Mouse (Mus musculus): ENCODE measurements around the gene Hyal1.

Hyal1 gene

GRCm38 (mm10) chr9:107571534-107572326 lies 5.0 kb upstream of the Hyal1 start:
- no peak for DNase-seq (ENCODE audit: low read depth, low spot score)

GRCm38 (mm10) chr9:107572327-107572662 lies 4.4 kb upstream of the Hyal1 start:
- DNase-seq (ENCODE audit: low read depth, low spot score) = no peak

GRCm38 (mm10) chr9:107573774-107574173 lies 3.0 kb upstream of the Hyal1 start:
- DNase-seq (ENCODE audit: low read depth, low spot score) = peak; percentile 77

GRCm38 (mm10) chr9:107575579-107576356 lies 959 bp upstream of the Hyal1 start:
- DNase-seq (ENCODE audit: low read depth, low spot score) = peak; percentile 96

- no peak for DNase-seq (ENCODE audit: low read depth, low spot score)
These were observed 1.1 kb downstream of the Hyal1 start for GRCm38 (mm10) chr9:107577871-107578270.

GRCm38 (mm10) chr9:107578587-107578986 lies 1.9 kb downstream of the Hyal1 start, which contains the start of gene Naa80:
TSS of gene Naa80 (plus strand) at chr9:107578887.
- no peak for DNase-seq (ENCODE audit: low read depth, low spot score)

GRCm38 (mm10) chr9:107579023-107579900 lies 2.5 kb downstream of the Hyal1 start:
- no peak for DNase-seq (ENCODE audit: low read depth, low spot score)

- peak; percentile 93 for DNase-seq (ENCODE audit: low read depth, low spot score)
These were observed 4.0 kb downstream of the Hyal1 start, which contains the start of gene Hyal3 for GRCm38 (mm10) chr9:107580501-107581317. TSS of gene Hyal3 (plus strand) at chr9:107580818.

GRCm38 (mm10) chr9:107581584-107581983 lies 4.9 kb downstream of the Hyal1 start:
- no peak for DNase-seq (ENCODE audit: low read depth, low spot score)

- no peak for DNase-seq (ENCODE audit: low read depth, low spot score)
These were observed 5.9 kb downstream of the Hyal1 start for GRCm38 (mm10) chr9:107582509-107583062.

GRCm38 (mm10) chr9:107583174-107583573 lies 6.4 kb downstream of the Hyal1 start:
- DNase-seq (ENCODE audit: low read depth, low spot score) = no peak

- DNase-seq (ENCODE audit: low read depth, low spot score) = peak; percentile 48
These were observed 9.8 kb downstream of the Hyal1 start for GRCm38 (mm10) chr9:107586504-107586903.

- DNase-seq (ENCODE audit: low read depth, low spot score) = peak; percentile 99
These were observed 10.5 kb downstream of the Hyal1 start, which contains the start of gene Ifrd2 for GRCm38 (mm10) chr9:107586974-107587832. TSS of gene Ifrd2 (plus strand) at chr9:107587642.

- no peak for DNase-seq (ENCODE audit: low read depth, low spot score)
These were observed 11.3 kb downstream of the Hyal1 start for GRCm38 (mm10) chr9:107587833-107588639.

- DNase-seq (ENCODE audit: low read depth, low spot score) = peak; percentile 71
These were observed 13.5 kb downstream of the Hyal1 start for GRCm38 (mm10) chr9:107590058-107590772.

GRCm38 (mm10) chr9:107590773-107591060 lies 14.0 kb downstream of the Hyal1 start:
- no peak for DNase-seq (ENCODE audit: low read depth, low spot score)

GRCm38 (mm10) chr9:107593101-107593976 lies 16.6 kb downstream of the Hyal1 start:
- DNase-seq (ENCODE audit: low read depth, low spot score) = no peak

All from ZHBTc4 (cell line).